Mouse (Mus musculus) mouse trophoblast stem cell (cell line): ENCODE data around the gene Usp20.

ENCODE experiments used
- in situ Hi-C, 2 experiments: fragments of 300-500 bp; cut with MseI, MboI; formaldehyde crosslinking; loops; 2 replicates in 1 of 2; 3 replicates in 1 of 2; pipeline ENCODE4 v1.15.1; 2025

Gene Usp20

DNA sequence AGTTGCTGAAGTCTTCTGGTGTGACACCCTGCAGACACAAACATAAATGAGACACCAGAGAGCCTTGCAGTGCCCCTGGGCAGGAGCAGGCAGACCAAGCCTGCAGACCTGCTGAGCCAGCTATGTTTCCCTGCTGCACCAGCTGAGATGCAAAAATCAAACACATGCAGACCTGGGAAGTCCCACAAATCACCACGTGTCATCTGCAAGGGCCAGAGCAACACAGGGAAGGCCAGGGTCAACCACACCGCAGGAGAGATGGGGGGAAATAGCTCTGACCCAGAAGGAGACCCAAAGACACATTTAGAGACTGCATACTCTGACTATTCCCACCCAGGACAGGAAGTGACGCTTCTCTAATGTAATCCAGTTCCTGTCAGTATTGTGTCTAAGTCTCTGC lies 58.4 kb downstream of the Usp20 start:
- in situ Hi-C loops: no loop called here

DNA sequence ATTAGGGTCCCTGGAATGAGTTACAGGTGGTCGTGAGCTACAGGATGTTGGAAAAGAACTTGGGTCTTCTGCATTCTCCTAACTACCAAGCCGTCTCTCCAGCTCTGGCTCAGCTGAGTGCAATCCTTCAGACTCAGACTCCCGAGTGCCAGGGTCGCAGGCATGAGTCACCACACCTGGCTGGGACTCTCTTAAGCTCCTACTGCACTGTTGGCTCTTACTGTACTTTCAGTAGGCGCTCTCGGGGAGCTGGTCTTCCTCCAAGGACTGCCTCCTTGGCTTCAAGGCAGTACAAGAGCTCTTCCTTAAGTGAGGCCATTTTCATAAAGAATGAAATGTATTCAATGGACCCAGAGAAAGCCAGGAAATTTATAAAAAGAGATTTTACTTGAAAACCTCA lies 59.3 kb downstream of the Usp20 start:
- in situ Hi-C loops: no loop called here

DNA sequence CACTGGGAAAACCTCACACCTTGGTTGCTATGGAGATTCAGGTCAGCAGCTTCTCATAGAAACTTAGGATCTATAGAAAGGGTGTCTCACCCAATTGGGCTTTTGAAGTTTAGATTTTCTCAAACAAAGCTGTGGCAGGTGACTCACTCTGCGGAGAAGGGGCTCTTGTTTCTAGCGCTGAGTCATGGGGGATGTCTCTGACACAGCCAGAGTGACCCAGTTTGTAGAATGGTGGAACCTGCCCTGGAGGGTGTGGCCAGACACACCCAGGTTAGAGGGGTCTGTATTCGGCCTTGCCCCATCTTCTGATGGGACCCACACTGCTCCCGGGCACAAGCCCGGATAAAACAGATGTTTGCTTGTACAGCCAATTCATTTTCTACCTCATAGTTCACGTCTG lies 60.8 kb downstream of the Usp20 start:
- in situ Hi-C loops: no loop called here

DNA sequence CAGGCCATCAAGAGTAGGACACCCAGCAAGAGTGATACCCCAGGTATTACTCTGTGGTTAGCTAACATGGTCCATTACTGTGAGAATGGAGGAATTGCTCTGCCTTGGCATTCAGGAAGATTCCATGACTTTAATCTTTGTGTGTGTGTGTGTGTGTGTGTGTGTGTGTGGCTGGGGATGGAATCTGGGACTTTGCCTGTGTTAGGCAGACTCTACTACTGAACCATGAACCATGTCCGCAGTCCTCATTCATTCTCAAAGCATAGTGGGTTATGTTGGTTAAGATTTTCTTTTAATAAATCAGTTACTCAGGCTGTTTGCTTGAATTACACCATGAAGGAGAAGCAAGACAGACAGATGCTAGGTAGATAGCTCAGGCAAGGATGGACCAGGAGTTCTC lies 61.8 kb downstream of the Usp20 start:
- in situ Hi-C loops: no loop called here

DNA sequence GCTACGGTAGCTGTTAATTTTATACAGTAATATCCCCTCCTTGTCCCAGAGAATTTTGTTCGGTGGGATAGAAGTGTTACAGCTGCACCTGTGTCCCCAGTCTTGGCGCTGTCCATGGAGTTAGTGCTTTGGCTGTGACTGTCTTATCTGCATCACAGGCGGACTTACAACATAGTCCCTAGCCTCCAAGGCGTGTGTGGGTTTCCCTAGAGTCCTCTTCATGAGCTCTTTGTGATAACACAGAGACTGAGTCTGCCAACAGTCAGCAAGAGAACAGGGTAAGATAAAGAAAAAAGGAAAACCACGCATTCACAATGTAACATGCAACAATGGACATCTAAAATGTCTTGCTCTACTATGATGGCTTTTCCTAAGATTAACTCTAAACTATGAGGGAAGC lies 66.0 kb downstream of the Usp20 start:
- in situ Hi-C loops: no loop called here

DNA sequence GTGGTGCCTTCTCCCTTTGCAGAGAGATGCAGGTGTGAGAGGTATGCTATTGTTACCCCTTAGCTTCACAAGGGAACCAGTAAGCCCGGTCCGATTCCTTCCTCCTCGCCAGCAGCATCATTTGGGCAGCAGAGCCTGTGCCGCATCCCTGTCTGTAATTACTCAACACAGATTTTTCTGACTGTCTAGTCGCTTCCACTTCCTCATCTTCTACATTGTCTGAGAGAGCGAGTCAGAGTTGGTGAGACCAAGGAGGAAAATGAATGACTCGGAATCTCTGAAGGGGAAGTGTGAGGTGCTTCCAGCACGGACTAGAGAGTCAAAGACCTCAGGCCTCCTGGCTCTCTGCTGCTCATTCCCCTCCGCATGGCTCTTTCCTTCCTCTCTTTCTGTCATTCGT lies 70.4 kb downstream of the Usp20 start:
- in situ Hi-C loops: no loop called here

DNA sequence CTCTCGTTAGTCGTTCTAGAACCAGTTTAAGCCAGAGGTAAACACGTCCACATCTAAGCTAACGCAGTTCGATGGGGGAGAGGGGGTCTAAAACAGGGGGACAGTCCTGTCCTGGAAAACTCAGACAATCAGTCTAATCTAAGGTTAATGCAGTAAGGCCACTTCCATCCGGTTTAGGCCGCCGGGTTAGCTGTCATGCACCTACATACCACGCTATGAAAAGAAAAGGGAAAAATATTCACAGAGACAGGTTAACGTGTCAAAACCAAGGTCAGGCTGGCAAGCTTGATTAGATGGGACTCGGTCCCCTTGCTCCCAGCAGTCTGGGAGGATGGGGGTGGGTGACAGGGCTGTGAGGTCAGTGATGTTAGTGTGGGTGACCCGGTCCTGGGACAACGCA lies 71.3 kb downstream of the Usp20 start:
- in situ Hi-C loops: no loop called here

DNA sequence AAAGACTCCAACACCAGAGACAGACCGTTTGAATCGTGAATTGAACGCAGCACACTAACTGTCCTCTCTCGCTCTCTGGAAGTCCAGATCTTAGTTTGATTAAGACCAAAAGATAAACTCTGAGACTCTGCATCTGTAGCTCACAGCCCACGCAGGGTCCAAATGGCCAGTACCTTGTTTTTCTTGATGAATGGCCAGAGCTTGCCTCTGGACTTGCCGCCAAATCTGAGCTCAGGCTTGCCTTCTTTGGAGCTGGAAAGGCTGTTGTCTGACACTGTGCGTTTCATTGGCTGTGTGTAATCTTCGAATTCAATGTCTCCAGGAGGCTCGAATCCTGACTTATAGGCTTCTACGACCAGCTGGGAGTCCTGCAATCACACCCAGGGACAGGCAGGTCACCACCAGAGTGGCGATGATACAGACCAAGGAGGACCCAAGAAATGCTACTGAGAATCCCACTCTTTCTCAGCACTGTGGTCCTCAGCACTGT lies 71.8 kb downstream of the Usp20 start:
- in situ Hi-C loops: no loop called here

DNA sequence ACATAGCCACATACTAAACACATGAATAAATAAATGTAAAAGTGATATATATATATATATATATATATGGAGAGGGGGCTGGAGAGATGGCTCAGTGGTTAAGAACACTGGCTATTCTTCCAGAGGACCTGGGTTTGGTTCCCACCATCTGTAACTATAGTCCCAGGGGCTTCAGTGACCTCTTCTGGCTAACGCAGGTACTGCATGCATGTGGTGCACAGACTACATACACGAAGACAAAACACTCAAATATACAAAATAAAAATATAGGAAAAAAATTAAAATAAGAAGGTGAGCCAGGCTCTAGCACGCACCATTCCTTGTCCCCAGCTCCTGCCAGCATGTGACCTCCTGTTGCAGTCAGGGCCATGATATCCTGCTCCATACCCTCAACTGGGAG lies 74.0 kb downstream of the Usp20 start:
- in situ Hi-C loops: no loop called here

DNA sequence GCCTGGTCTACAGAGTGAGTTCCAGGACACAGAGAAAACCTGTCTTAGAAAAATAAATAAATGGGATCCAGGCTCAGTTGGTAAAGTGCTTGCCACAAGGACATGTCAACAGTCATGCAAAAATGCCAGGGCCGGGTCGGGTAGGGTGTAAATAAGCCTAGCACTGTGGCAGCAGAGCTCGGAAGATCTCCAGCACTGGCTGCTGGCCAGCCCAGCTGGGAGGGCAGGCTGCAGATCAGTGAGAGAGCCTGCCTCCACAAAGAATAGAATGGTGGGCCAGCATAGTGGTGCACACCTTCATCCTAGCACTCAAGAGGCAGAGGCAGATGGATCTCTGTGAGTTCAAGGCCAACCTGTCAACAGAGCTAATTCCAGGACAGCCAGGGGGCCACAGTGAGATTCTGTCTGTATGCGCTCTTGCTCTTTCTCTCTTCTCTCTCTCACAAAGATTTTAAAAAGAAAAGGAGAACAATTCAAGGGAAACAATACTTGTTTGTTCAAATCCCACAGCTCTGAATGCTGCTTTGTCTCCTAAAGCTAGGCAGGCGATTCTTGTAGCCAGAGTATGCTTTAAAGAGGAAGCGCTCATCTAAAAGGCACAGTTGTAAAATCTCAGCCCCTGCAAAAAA lies 75.6 kb downstream of the Usp20 start:
- in situ Hi-C loops: no loop called here

DNA sequence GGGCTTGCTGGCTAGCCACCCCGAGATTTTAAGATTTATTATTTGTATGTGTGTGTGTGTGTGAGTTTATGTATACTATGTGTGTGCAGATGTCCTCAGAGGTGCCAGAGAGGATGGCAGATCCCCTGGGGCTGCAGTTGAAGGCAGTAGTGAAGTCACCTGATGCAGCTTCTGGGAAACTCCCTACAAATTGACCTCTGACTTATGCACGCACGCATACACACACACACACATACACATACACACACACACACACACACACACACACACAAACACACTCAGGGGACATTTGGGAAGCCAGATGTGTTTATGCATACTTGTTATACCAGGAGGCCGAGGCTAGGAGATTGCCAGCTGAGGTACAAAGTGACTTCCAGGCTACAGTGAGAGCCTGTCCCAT lies 76.4 kb downstream of the Usp20 start:
- in situ Hi-C loops: no loop called here

DNA sequence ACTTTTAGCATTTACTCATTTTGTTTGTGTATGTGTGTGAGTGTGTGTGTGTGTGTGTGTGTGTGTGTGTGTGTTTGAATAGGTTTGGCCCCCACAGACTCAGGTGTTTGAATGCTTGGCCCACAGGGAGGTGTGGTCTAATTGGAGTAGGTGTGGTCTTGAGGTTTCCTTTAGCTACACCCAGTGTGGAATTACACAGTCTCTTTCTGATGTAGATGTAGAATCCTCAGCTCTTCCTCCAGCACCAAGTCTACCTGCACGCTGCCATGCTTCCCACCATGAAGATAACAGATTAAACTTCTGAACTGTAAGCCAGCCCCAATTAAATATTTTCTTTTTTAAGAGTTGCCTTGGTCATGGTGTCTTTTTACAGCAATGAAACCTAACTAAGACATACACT lies 78.2 kb downstream of the Usp20 start:
- in situ Hi-C loops: no loop called here

DNA sequence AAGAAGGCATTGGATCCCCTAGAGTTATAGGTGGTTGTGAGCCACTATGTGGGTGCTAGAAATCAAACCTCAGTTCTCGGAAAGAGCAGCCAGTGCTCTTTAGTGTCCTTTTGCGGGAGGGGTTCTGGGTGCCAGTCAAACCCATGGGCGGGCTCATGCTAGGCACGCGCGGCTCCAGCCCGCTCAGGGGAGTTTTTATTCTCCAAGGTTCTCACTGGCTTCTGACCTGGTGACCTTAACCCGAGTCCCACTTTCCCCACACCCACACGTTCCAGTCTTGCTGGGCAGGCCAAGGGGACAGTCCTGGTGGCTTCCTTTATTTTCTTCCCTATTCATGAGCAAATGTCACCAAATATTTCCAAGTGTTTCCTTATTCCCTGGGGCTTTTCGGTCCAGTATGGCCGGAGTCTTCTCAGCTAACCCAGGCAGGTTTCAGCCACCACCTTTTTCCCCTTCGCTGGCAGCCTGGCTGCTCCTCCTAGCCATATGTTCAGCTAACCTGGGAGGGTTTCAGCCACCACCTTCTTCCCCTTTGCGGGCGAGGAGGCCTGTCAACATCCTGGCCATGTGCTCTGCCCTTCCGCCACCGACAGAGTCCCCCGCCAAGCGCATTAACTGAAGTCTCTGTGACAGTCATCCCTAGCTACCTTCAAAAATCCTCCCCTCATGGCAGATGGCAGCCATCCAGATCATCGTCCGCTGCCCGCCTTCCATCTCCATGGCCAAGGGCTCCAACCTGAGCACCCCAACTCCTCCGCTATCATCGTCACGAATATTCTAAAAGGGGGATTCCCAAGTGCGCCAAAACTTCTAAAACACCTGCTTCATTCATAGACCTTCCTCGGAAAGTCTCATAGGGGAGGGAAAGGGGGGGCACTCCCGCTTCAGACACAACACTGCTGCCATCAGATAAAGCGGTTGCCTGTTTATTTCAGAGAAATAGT lies 79.0 kb downstream of the Usp20 start:
- in situ Hi-C loops: no loop called here

DNA sequence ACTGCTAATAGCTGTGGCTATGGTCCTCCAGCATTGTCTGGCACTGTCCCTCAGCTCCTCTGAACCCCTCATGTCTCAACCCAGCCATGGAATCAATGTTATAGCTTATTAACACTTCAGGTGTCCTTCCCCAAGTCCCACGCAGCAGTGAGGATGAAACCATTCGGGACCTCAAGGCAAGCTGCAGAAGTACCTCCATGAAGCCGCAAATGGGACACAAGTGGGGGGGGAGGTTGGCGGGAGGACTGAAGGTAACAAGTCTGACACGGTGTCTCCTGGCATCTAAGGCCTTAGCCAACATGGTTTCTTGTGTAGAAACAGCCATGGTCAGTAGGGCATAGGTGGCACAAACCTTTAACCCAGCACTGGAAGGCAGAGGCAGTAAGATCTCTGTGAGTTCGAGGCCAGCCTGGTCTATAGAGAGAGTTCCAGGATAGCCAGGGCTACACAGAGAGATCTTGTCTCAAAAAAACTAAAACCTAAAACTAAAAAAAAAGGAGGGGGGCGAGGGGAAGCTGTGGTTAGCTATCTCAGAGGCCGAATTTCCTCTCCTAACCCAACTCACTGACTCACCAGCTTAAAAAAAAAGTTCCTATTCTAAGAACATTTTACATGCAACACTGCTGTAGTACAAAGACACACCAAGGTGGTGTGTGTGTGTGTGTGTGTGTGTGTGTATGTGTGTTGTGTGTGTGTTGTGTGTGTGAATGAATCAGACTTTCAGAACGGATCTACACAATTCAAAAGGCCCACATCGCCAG lies 80.0 kb downstream of the Usp20 start:
- in situ Hi-C loops: no loop called here

DNA sequence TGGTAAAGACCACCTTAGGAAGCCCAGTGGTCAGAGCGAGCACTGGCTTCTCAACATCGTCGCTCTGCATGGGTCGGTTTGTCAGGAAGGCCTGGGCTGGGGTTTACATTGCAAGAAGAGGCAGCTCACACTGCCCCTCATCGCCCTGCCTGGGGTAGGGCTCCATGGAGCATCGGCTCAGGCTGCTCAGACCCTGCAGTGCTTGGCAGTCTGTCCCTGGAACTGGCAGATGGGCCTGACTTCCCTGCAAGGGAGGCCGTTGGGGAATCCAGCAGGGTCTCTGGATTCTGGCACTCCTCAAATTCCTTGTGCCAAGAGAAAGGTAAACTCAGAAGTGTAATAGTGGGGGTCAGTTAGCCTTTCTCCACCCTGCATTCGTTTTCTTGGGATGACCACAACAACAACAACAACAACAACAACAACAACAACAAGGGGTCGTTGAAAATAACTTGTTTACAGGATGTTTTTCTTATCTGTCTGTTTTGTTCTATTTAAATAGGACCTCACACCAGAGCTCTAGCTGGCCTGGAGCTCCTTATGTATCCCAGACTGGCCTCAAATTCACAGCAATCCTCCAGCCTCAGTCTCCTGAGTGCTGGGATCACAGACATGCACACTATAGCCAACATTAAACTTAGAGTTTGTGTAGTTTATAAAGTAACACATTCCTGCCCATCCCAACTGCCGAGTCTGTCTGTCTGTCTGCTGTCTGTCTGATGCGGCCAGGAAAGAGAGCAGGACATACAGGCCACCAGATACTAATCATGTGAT lies 84.1 kb downstream of the Usp20 start:
- in situ Hi-C loops: no loop called here

DNA sequence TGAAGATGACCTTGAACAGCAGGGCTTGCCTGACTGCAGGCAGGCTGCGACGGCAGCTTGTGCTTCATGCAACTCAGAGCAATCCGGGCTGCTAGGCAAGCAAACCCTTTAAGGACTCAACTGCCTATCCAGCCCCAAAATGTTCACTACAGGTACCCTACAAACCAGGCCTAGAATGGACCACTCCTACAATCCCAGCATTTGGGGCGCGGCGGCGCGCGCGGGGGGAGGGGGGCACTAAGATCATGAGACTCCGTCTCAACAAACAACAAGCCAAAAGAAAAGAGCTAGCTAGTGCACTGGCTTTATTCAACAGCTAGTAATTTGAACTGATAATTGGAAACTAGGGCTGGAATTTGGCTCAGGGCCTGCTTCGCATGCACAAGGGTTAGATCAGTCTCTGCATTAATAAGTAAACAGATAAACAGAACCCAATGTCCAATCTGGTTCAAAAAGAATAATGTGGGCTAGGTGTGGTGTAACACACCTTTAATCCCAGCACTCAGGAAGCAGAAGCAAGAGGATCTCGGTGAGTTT lies 85.0 kb downstream of the Usp20 start:
- in situ Hi-C loops: no loop called here

DNA sequence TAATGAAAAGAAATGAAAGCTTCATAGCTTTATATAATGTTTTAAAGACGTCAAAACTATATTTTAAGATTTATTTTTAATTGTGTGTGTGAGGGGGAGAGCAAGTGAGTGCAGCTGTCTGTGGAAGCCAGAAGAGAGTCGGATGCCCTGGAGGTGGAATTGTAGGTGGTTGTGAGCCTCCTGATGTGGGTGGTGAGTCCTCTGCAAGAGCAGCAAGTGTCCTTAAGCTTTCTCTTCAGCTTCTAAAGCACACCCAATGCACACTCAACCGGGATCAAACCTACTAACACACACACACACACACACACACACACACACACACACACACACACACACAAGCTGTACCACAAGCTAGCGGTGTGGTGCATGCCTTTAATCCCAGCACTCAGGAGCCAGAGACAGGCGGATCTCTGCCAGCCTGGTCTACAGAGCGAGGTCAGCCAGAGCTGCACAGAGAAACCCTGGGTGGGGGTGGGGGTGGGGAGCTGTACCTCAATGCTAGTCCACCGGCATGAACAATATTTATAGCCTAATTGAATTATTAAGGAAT lies 85.7 kb downstream of the Usp20 start:
- in situ Hi-C loops: no loop called here

DNA sequence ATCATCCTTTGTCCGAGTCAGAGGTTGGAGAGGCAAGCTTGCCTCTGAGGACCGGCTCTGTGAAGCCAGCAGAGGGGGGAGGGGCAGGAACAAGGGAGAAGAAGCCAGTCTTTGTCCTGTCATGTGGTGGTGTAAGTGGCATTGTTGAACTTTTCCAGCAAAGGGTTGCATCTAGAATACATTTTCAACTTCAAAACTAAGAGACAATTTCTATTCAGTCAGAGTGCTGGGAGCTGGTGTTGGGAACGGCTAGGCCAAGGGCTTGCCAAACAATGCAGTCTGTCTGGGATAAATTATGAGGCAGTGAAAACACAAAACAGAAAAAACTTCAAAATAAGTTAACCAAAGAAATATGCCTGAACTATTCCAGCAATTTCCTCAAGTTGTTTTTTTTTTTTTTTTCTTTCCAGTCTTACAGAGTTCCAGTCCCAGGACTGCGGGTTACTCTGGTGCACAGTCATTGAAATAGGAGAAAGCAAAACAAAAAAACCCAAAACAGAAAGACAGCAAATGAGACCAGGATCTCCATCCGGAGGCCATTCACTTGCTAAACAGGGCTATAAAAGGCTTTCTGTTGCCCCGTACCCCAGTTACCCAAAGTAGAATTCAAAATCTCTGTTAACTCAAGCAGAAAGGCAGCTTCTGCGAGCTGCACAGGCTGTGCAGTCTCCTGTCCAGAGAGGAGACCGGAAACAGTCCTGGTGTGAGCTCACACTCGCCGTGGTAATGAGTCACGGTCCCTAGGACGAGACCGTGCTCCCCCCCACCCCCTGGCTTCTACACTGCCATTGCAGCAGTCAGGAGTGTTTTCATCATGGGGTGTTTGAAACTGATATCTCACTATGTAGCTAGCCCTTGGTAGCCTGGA lies 86.4 kb downstream of the Usp20 start:
- in situ Hi-C loops: no loop called here

DNA sequence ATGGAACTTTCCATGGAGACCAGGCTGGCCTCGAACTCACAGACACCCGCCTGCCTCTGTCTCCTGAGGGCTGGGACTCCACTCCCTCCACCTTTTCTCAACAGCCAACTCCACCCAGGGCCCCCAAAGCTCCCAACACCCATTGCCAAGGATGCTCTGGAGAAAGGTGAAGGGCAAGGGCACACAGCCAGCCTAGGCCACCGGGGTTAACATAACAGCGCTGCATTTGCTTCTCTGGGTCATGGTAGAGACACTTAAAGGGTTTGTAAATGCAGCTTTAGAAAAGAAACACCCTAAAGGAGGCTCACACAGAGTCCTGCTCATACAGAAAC lies 87.0 kb downstream of the Usp20 start:
- in situ Hi-C loops: no loop called here

DNA sequence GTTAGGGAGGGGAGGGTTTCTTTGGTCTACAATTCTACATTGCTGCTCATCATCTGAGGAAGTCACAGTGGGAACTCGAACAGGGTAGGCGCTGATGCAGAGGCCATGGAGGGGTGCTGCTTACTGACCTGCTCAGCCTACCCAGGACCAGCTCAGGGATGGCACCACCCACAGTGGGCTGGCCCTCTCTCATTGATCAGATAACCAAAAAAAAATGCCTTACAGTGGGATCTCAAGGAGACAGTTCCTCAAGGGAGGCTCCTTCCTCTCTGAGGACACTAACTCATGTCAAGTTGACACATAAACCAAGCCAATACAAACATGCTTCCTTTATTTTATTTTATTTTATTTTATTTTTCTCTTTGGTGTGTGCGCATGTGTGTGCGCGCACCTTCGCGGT lies 87.4 kb downstream of the Usp20 start:
- in situ Hi-C loops: no loop called here
